Mouse (Mus musculus) cerebellum, postnatal 10 days (tissue): Measurements from ENCODE around the gene Osbpl9.

Experiments used
- DNase-seq, 2 experiments: peaks; one replicate each; pipeline ENCODE4 v3.0.0; 2021; ENCODE audit warnings: mixed read lengths in 2 of 2

The Osbpl9 gene

GRCm38 (mm10) chr4:109030266-109030665, 171.8 kb downstream of the Osbpl9 start:
- DNase-seq: no peak

GRCm38 (mm10) chr4:109029857-109030256, 172.2 kb downstream of the Osbpl9 start:
- DNase-seq: no peak

DNA sequence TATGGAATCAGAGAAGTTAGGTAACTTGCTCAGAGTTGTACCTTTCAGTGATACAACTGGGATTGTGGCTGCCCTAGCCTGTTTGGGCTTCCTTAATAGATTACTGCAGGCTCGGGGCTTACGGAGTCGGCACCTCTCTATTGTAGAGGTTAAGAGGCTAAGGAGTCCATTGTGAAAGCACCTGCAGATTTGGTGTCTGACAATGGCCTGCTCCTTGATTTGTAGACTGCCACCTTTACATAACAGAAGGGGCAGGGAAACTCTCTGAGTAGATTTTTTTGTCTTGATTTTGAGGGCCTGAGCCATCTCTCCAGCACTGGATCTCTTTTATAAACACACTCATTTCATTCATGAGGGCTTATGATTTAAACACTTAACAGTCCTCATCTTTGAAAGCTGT, 175.5 kb downstream of the Osbpl9 start:
- no peak for DNase-seq

- DNase-seq: no peak
Measured at GRCm38 (mm10) chr4:109025061-109025460, 177.0 kb downstream of the Osbpl9 start.

DNA sequence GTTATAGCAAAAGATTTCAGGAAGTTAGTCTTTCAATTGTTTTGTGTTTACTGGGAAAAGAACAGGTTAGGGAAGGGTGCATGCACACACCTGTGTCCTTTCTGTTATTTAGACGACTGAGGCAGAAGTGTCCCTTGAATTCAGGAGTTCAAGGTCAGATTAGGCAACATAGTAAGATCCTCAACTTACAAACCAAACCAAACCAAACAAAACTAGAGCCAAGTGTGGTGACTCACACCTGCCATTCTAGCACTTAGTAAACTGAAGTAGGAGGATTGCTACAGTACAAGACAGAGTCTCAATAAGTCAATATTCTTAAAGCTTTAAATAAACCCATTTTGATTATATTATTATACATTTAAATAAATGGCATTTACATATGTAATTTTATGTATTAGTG, 180.1 kb downstream of the Osbpl9 start:
- no peak for DNase-seq

DNA sequence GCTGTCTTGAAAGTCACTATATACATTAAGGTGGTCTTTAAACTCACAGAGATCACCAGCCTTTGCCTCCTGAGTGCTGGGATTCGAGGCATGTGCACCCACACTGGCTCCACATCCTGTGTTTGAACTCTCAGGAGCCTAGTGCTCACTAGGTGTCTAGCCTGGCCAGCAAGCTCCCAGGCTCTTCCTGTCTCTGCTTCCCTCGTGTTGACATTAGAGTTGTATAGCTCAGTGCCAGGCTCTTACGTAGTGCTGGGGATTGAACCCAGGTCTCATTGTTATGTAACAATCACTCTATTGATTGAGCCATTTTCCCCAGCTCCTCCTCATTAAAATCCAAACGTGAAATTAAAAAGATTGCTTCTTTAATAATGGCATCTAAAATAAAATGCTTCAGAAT, 182.8 kb downstream of the Osbpl9 start:
- no peak for DNase-seq

DNA sequence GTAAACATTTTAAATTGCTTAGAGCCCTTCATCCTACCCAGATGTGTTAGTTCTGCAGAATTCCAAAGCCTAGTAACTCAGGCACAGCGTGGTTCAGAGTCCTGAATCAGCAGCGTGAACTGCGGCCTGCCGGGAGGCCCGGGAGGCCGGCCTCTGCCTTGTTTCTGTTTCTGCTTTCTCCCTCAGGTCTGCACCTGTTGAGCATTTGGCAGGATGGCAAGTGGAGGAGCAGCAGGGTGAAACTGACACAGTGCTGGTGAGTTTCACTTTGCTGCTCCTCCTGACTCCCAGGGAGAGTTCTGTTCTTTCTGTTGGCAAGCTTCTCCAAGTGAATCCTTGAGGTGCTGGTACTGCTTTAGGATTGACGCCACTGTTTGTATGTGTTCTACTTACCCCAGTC, 184.6 kb downstream of the Osbpl9 start:
- peak; percentile 31 to 32 for DNase-seq

GRCm38 (mm10) chr4:109014091-109014490, 188.0 kb downstream of the Osbpl9 start:
- DNase-seq: no peak
